In the genomic region with DNA sequence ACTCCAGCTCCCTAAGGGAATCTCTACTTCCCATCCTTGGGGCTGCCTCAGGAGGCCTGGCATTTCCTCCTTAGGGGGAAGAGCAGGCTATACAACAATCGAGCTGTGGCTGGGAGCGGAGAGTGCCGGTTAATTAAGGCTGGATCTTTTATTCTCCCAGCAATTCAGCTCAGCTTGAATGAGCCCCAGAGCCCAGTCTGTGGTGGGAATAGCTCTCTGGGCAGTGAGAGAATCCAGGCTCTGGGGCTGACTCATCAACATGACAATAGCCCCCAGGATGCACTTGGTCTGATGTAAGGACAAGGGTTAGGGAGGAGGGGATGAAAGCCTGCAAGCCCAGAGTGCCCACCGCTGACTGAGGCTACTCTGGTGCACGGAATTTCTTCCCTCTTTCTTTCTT, we compare ENCODE assay signal across 10 mouse cellular contexts.
DNase-seq lines count a peak whose midpoint lies in the region; ATAC-seq lines count a peak whose summit lies in the region.
"Had no signal": no experiment of that assay in that cellular context is flagged by ENCODE, and none has a peak within 500 bp of the region (broad histone marks: within the 10 kb centered on the region; RNA-seq: fewer than 3 reads in every experiment).

No protein-coding gene starts in this region.

- no peaks in the 10 kb centered on the region for H3K27me3 ChIP-seq in forebrain, embryonic 15.5 days
- H3K27me3 ChIP-seq: liver, embryonic 15.5 days had no signal

- intact Hi-C loops in gastrocnemius, postnatal 36 days (cut with DNase I) = no loop called here

- DNase-seq in brain, embryonic 18.5 days (ENCODE audit: low read depth, low spot score) = peak; percentile 55
- DNase-seq in left cerebral cortex, adult 11 months (ENCODE audit: low spot score) = peak; percentile 8
- DNase-seq in retina, embryonic 14.5 days (ENCODE audit: low spot score) = peak; percentile 89
- no peak for DNase-seq in kidney, postnatal 10 days
- no peak for DNase-seq in gastrocnemius, postnatal 36 days
- DNase-seq in cerebellum, adult 9-10 months = no peak
- DNase-seq: adrenal gland, postnatal 25 days; kidney, adult 2 months had no signal

- H3K4me2 ChIP-seq in forebrain, embryonic 15.5 days (replicated peaks) = no peak overlapping the region
- H3K4me2 ChIP-seq: liver, embryonic 15.5 days had no signal

- peak overlapping the region; percentile 63 for H3K27ac ChIP-seq in forebrain, embryonic 15.5 days (replicated peaks)
- H3K27ac ChIP-seq: liver, embryonic 15.5 days had no signal

- no peak overlapping the region for H3K4me3 ChIP-seq in forebrain, embryonic 15.5 days
- H3K4me3 ChIP-seq: liver, embryonic 15.5 days had no signal

- H3K36me3 ChIP-seq in forebrain, embryonic 15.5 days = no peaks in the 10 kb centered on the region
- H3K36me3 ChIP-seq: liver, embryonic 15.5 days had no signal

- no peaks in the 10 kb centered on the region for H3K9me3 ChIP-seq in forebrain, embryonic 15.5 days
- H3K9me3 ChIP-seq: liver, embryonic 15.5 days had no signal

- ATAC-seq in forebrain, embryonic 15.5 days (replicated peaks) = peak; percentile 98

- 0% methylated on average over 5 of the region's 5 CpGs for WGBS in forebrain, embryonic 15.5 days

- H3K9ac ChIP-seq in forebrain, embryonic 15.5 days (replicated peaks) = 0 out of 2 replicates have a peak overlapping the region, but pooled peaks have one; percentile 0
- H3K9ac ChIP-seq: liver, embryonic 15.5 days had no signal

- peaks cover 18% of the 10 kb centered on the region for H3K4me1 ChIP-seq in forebrain, embryonic 15.5 days
- H3K4me1 ChIP-seq: liver, embryonic 15.5 days had no signal

Comparison
In these comparisons a context has a peak if more than half of its experiments do, and no peak if none do; other contexts are left out.
1. DNase-seq: peak in brain, embryonic 18.5 days (single experiment), left cerebral cortex, adult 11 months (single experiment) and retina, embryonic 14.5 days (single experiment); none in kidney, postnatal 10 days (single experiment), gastrocnemius, postnatal 36 days (0 of 2) and cerebellum, adult 9-10 months (single experiment).